Comparison of ENCODE assay signal across 19 mouse cellular contexts in genomic region chr5:139010649-139011048, GRCm38 (mm10). TPM values are rescaled to one million over a fixed set of nuclear protein-coding genes. Genes with fewer than 3 reads are reported as not detected.
DNase-seq lines count a peak whose midpoint lies in the region.
"Had no signal": no experiment of that assay in that cellular context is flagged by ENCODE, and none has a peak within 500 bp of the region (broad histone marks: within the 10 kb centered on the region; RNA-seq: fewer than 3 reads in every experiment).

No protein-coding gene starts in this region.

- DNase-seq in adrenal gland, postnatal 14 days: peak; percentile 40
- DNase-seq in adrenal gland, postnatal 4 days (ENCODE audit: low spot score in 2 of 2): no peak
- DNase-seq in 3134 (ENCODE audit: extremely low read depth, insufficient read length, low spot score) (peak; percentile 58), 3T3-L1 (ENCODE audit: low read depth, low spot score) (peak; percentile 92), NIH3T3 (ENCODE audit: low read depth) (peak; percentile 28)
- DNase-seq in embryo, embryonic 9.5 days (ENCODE audit: extremely low spot score): no peak
- no peak for DNase-seq in frontal cortex, postnatal 10 days (ENCODE audit: low spot score in 2 of 2)
- DNase-seq in layer of hippocampus, adult 9-11 months: no peak
- DNase-seq: B cell, adult 2 months; cerebellum, adult 11 months; cerebellum, adult 2 months; cerebellum, adult 9-11 months; cerebellum, postnatal 25 days; gastrocnemius, postnatal 10 days; gastrocnemius, postnatal 36 days; kidney, adult 11 months; kidney, adult 8-10 months had no signal

RNA-seq across cellular contexts. Expression of gene Pdgfa, which starts 13.5 kb away (rescaled TPM):
- 22.0 and 26.0 TPM in 2 replicates for total RNA-seq in adrenal gland, postnatal 14 days (2021)
- 10 to 100 TPM; 30.4 to 33.9 TPM for total RNA-seq in adrenal gland, postnatal 4 days (2021)
- total RNA-seq: granulocyte monocyte progenitor cell, adult 5-6 weeks; MEL had no signal

Comparison
In these comparisons a context has a peak if more than half of its experiments do, and no peak if none do; other contexts are left out.
1. DNase-seq: peak in adrenal gland, postnatal 14 days (single experiment), 3134 (single experiment), 3T3-L1 (single experiment) and NIH3T3 (single experiment); none in adrenal gland, postnatal 4 days (0 of 2), embryo, embryonic 9.5 days (single experiment), frontal cortex, postnatal 10 days (0 of 2) and layer of hippocampus, adult 9-11 months (single experiment).